Mouse (Mus musculus) olfactory bulb, adult 2 months (tissue): ENCODE data around the gene Kremen1.

Experiments used
- CTCF ChIP-seq: fragments of 200-500 bp; IDR thresholded peaks from 2 replicates; pipeline ENCODE4 v1.5.1; 2012; ENCODE audit warnings: low read depth, mild to moderate bottlenecking, low read length, moderate library complexity; ENCODE audit not compliant: insufficient read depth
- POLR2A ChIP-seq: fragments of 200-500 bp; IDR thresholded peaks from 2 replicates; pipeline ENCODE4 v1.6.1; 2012; ENCODE audit warnings: mild to moderate bottlenecking, low read depth, low read length, moderate library complexity; ENCODE audit not compliant: insufficient read depth

DNA sequence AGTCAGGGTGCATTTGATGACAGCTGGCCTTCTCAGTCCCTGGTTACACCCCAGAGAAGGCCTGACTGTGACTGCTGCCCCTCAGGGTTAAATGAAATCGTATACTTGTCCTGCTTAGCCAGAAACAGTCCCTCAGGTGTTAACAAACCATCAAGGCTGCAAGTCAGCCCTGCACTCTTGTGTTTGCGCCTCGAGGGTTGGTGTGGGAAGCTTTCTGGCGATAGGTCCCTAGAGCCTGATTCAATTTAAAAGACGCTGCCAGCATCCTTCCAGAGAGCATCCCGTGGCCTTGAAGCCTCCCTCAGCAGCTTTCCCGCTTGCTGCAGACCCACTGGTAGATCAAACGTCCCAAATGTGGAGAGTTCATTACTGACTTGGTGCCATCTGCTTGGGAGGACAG, 82.0 kb downstream of the Kremen1 start:
- no peak for TF ChIP-seq CTCF
- no peak for TF ChIP-seq POLR2A
